Mouse (Mus musculus) heart, adult 2 months (tissue): Measurements from ENCODE around the gene Scgb3a1. TPM values are rescaled to one million over a fixed set of nuclear protein-coding genes. Genes with fewer than 3 reads are reported as not detected.

ENCODE experiments used
- DNase-seq, 2 experiments: peaks; one replicate each; pipeline ENCODE4 v3.0.0; 2021
- H3K27ac ChIP-seq: fragments of 200-600 bp; 2 replicates; pipeline ENCODE4 v1.8.1; 2022
- H3K27me3 ChIP-seq: fragments of 200-500 bp; 2 replicates; pipeline ENCODE4 v1.6.1; 2012; ENCODE audit warnings: mild to moderate bottlenecking, low read length, inconsistent platforms, mixed read lengths; ENCODE audit not compliant: control insufficient read depth, insufficient read depth
- H3K36me3 ChIP-seq: fragments of 200-500 bp; 2 replicates; pipeline ENCODE4 v1.6.1; 2012; ENCODE audit warnings: low read length, inconsistent platforms; ENCODE audit not compliant: control insufficient read depth, insufficient read depth
- H3K4me1 ChIP-seq: fragments of 200-500 bp; 2 replicates; pipeline ENCODE4 v1.6.1; 2011; ENCODE audit warnings: low read length; ENCODE audit not compliant: control insufficient read depth, insufficient read depth
- H3K4me3 ChIP-seq: fragments of 200-600 bp; 2 replicates; pipeline ENCODE4 v1.8.1; 2022
- H3K79me2 ChIP-seq: fragments of 200-500 bp; replicated peaks from 2 replicates; pipeline ENCODE4 v1.6.1; 2012; ENCODE audit warnings: mild to moderate bottlenecking, inconsistent platforms, low read length, moderate library complexity, mixed read lengths; ENCODE audit not compliant: control insufficient read depth, insufficient read depth
- H3K9ac ChIP-seq: fragments of 200-500 bp; 2 replicates; pipeline ENCODE4 v1.6.1; 2012; ENCODE audit warnings: low read depth, mild to moderate bottlenecking, control low read depth, inconsistent platforms, low read length, mixed read lengths
- CTCF ChIP-seq: fragments of 200-600 bp; IDR thresholded peaks from 2 replicates; pipeline ENCODE4 v1.8.1; 2022; ENCODE audit warnings: antibody characterized with exemption, mild to moderate bottlenecking, moderate library complexity
- EP300 ChIP-seq: fragments of 200-500 bp; IDR thresholded peaks from 2 replicates; pipeline ENCODE4 v1.6.1; 2011; ENCODE audit warnings: low read depth, low read length, control low read depth; ENCODE audit not compliant: insufficient read depth
- POLR2A ChIP-seq: fragments of 200-500 bp; IDR thresholded peaks from 2 replicates; pipeline ENCODE4 v1.6.1; 2011; ENCODE audit warnings: mild to moderate bottlenecking, low read depth, low read length, control low read depth; ENCODE audit not compliant: insufficient read depth
- WGBS: fragments of 180-500 bp; shearing (Covaris S2); methylation state at CpG from one replicate; pipeline ENCODE4 v1.1.7; 2018; 5-methylcytosine and 5-hydroxymethylcytosine counted together
- intact Hi-C: fragments of 180-260 bp; cut with DNase I; formaldehyde crosslinking; loops from one replicate; pipeline ENCODE4 v1.15.1; 2025
- polyA plus RNA-seq: library from polyadenylated mRNA; depleted of rRNA; stranded (reverse); fragments of >200 nt; gene quantifications from 2 replicates; pipeline ENCODE4 v1.2.3, GENCODE M21; 2012
- total RNA-seq, 2 experiments: library from RNA; stranded (reverse); gene quantifications; 2 replicates each; pipeline ENCODE4 v1.2.3; 2021

The Scgb3a1 gene
- total and polyA plus RNA-seq, 3 experiments: 0.52 to 709 (median 0.86) TPM

GRCm38 (mm10) chr11:49662292-49662780, 1.1 kb upstream of the Scgb3a1 start:
- Histone ChIP-seq H3K4me3 (no peak overlapping the region), H3K79me2 (no peaks in the 10 kb centered on the region), H3K27me3 (no peaks in the 10 kb centered on the region), H3K27ac (no peak overlapping the region), H3K9ac (no peak overlapping the region), H3K4me1 (peaks cover 16% of the 10 kb centered on the region), H3K36me3 (no peaks in the 10 kb centered on the region)
- no peak for TF ChIP-seq POLR2A
- TF ChIP-seq CTCF: no peak
- no peak for TF ChIP-seq EP300
- no peak for DNase-seq
- 58% methylated on average over 15 of the region's 15 CpGs for WGBS
- intact Hi-C loops: no loop called here

DNA sequence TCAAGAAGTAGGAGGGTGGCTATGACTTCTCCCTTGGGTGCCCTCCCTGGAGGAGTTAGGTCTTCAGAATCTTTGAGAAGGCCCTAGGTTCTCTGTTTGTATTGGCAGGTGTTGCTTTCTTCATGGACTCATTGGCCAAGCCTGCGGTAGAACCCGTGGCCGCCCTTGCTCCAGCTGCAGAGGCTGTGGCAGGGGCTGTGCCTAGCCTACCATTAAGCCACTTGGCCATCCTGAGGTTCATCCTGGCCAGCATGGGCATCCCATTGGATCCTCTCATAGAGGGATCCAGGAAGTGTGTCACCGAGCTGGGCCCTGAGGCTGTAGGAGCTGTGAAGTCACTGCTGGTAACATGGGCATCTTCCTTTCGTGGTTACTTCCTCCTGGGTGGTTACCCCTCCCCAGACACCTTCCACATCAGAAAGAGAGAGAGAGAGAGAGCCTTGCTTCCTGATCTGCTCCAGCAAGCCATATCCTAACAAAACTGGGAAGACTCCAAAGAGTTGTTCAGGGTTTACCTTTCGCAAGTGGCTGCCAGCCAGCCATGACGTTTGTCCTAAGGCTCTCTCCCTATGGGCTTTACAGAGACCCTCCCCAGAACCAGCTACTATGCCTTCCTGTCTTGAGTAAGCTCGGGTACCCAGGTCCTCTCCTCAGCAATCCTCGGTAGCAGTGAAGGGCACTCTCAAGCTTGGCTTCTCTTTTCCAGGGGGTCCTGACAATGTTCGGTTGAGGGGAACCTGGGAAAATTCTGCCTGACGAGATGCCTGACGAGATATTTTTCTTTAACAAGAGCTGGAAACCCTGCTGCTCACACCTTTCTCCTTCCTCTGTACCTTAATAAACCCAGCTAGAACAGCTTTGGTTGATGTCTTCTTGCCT, 1.1 kb downstream of the Scgb3a1 start:
- WGBS: 64% methylated on average over 12 of the region's 12 CpGs

DNA sequence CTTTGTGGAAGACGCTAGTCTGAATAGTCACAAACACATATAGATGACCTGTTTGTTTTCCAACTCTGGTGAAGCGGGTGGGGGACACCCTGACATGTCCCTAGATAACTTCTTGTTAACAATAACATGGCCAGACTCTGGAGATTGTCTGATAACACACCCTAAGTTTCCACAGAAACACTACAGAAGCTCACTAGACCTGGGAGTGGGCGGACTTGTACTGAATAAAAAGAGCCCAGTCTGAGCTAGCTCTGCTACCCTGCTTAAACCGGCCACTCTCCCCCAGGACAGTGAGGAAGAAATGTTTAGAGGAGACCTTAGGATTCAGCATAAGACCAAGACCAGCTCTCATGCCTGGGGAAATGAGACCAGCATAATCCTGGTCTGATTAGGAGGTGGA, 2.1 kb downstream of the Scgb3a1 start:
- Histone ChIP-seq H3K4me1 (peaks cover 3% of the 10 kb centered on the region), H3K36me3 (no peaks in the 10 kb centered on the region), H3K4me3 (no peak overlapping the region), H3K27me3 (no peaks in the 10 kb centered on the region), H3K27ac (no peak overlapping the region), H3K9ac (no peak overlapping the region), H3K79me2 (no peaks in the 10 kb centered on the region)
- intact Hi-C loops: no loop called here
- WGBS: 50% methylated on average over 4 of the region's 4 CpGs
- DNase-seq: no peak
- TF ChIP-seq CTCF: no peak
- no peak for TF ChIP-seq POLR2A
- TF ChIP-seq EP300: no peak

More for the DNA sequence above, 1.1 kb downstream of the Scgb3a1 start:
- H3K79me2 ChIP-seq: no peaks in the 10 kb centered on the region
- H3K27me3 ChIP-seq: no peaks in the 10 kb centered on the region
- H3K27ac ChIP-seq: no peak overlapping the region
- no peak overlapping the region for H3K9ac ChIP-seq
- H3K4me3 ChIP-seq: no peak overlapping the region
- H3K36me3 ChIP-seq: no peaks in the 10 kb centered on the region
- peaks cover 4% of the 10 kb centered on the region for H3K4me1 ChIP-seq
- TF ChIP-seq EP300: no peak
- no peak for TF ChIP-seq POLR2A
- TF ChIP-seq CTCF: no peak
- intact Hi-C loops: no loop called here
- DNase-seq: no peak

- H3K27ac ChIP-seq: no peak overlapping the region
- H3K4me1 ChIP-seq: no peaks in the 10 kb centered on the region
- H3K4me3 ChIP-seq: no peak overlapping the region
- H3K79me2 ChIP-seq: no peaks in the 10 kb centered on the region; the same call in 1 of the 2 replicates
- TF ChIP-seq CTCF: no peak
- TF ChIP-seq POLR2A: no peak
- TF ChIP-seq EP300: no peak
- intact Hi-C loops: no loop called here
- 82% methylated on average over 3 of the region's 3 CpGs for WGBS
- H3K27me3 ChIP-seq: no peaks in the 10 kb centered on the region
- no peak for DNase-seq
- no peak overlapping the region for H3K9ac ChIP-seq
- H3K36me3 ChIP-seq: no peaks in the 10 kb centered on the region; the same call in 1 of the 2 replicates
Measured at GRCm38 (mm10) chr11:49673433-49673832, 10.0 kb downstream of the Scgb3a1 start.

GRCm38 (mm10) chr11:49684237-49684973, 21.0 kb downstream of the Scgb3a1 start:
- WGBS: 60% methylated on average over 12 of the region's 12 CpGs
- peaks cover 14% of the 10 kb centered on the region for H3K36me3 ChIP-seq
- intact Hi-C loops: no loop called here
- H3K4me3 ChIP-seq: no peak overlapping the region
- DNase-seq: peak in 1 of 2 experiments; percentile 24
- TF ChIP-seq CTCF (no peak), EP300 (peak; percentile 41; the same call in 1 of the 2 replicates)
- H3K79me2 ChIP-seq: no peaks in the 10 kb centered on the region
- H3K4me1 ChIP-seq: no peaks in the 10 kb centered on the region
- peak overlapping the region; percentile 68 for H3K27ac ChIP-seq
- no peaks in the 10 kb centered on the region for H3K27me3 ChIP-seq
- H3K9ac ChIP-seq: no peak overlapping the region
